Mouse (Mus musculus) neural tube, embryonic 12.5 days (tissue): ENCODE measurements around the gene Ttc23l. TPM values are rescaled to one million over a fixed set of nuclear protein-coding genes. Genes with fewer than 3 reads are reported as not detected.
"Not testable (repeated sequence)": the region's sequence is repeated elsewhere in the genome, so short reads cannot be mapped to it uniquely, and the experiment has no call there.

ENCODE experiments used
- ATAC-seq: fragments of 200-750 bp; cut with Nextera tagmentation; 2 replicates; pipeline ENCODE4 v1.8.0; 2017; ENCODE audit warnings: low read depth, mild to moderate bottlenecking, moderate TSS enrichment, moderate library complexity; ENCODE audit not compliant: low FRiP score
- H3K27ac ChIP-seq: fragments of 300-500 bp; sonication (generic); 2 replicates; pipeline ENCODE4 v1.5.1; 2016
- H3K27me3 ChIP-seq: fragments of 300-500 bp; sonication (generic); replicated peaks from 2 replicates; pipeline ENCODE4 v1.6.1; 2016; ENCODE audit warnings: mild to moderate bottlenecking
- H3K36me3 ChIP-seq: fragments of 300-500 bp; sonication (generic); 2 replicates; pipeline ENCODE4 v1.6.1; 2016; ENCODE audit warnings: mild to moderate bottlenecking
- H3K4me1 ChIP-seq: fragments of 300-500 bp; sonication (generic); 2 replicates; pipeline ENCODE4 v1.6.1; 2016
- H3K4me2 ChIP-seq: fragments of 300-500 bp; sonication (generic); replicated peaks from 2 replicates; pipeline ENCODE4 v1.6.1; 2016; ENCODE audit warnings: mild to moderate bottlenecking
- H3K4me3 ChIP-seq: fragments of 300-500 bp; sonication (generic); 2 replicates; pipeline ENCODE4 v1.5.1; 2016
- H3K9ac ChIP-seq: fragments of 300-500 bp; sonication (generic); 2 replicates; pipeline ENCODE4 v1.6.1; 2016; ENCODE audit warnings: mild to moderate bottlenecking
- H3K9me3 ChIP-seq: fragments of 300-500 bp; sonication (generic); 2 replicates; pipeline ENCODE4 v1.6.1; 2016; ENCODE audit warnings: mild to moderate bottlenecking
- WGBS: fragments of 180-500 bp; shearing (Covaris S2); methylation state at CpG from one replicate; pipeline ENCODE4 v1.1.7; 2016; 5-methylcytosine and 5-hydroxymethylcytosine counted together
- polyA plus RNA-seq: library from polyadenylated mRNA; unstranded; fragments of >200 nt; fragmentation: Nextera tagmentation; extraction: Ambion mirVana; gene quantifications from 2 replicates; pipeline ENCODE4 v1.2.1, GENCODE M21; 2016

Ttc23l gene
- polyA plus RNA-seq, 1 experiment from 2014 or later, result not detected

- H3K4me3 ChIP-seq, result no peak overlapping the region
- no peaks in the 10 kb centered on the region for H3K9me3 ChIP-seq
- no peak for ATAC-seq
- no peaks in the 10 kb centered on the region for H3K4me1 ChIP-seq
- peaks cover 17% of the 10 kb centered on the region for H3K36me3 ChIP-seq
- H3K27ac ChIP-seq, result no peak overlapping the region
- no peak overlapping the region for H3K4me2 ChIP-seq
- no peak overlapping the region for H3K9ac ChIP-seq
- WGBS, result 42% methylated on average over 1 of the region's 1 CpGs
- no peaks in the 10 kb centered on the region for H3K27me3 ChIP-seq
Measured at GRCm38 (mm10) chr15:10564201-10564600, 5.7 kb upstream of the Ttc23l start.

- Histone ChIP-seq H3K27me3 (no peaks in the 10 kb centered on the region), H3K27ac (no peak overlapping the region), H3K4me2 (no peak overlapping the region), H3K4me1 (no peaks in the 10 kb centered on the region), H3K4me3 (no peak overlapping the region), H3K36me3 (peaks cover under 1% of the 10 kb centered on the region; the same call in 1 of the 2 replicates), H3K9me3 (no peaks in the 10 kb centered on the region), H3K9ac (no peak overlapping the region)
- ATAC-seq, result no peak
Measured at GRCm38 (mm10) chr15:10562281-10562680, 3.8 kb upstream of the Ttc23l start.

DNA sequence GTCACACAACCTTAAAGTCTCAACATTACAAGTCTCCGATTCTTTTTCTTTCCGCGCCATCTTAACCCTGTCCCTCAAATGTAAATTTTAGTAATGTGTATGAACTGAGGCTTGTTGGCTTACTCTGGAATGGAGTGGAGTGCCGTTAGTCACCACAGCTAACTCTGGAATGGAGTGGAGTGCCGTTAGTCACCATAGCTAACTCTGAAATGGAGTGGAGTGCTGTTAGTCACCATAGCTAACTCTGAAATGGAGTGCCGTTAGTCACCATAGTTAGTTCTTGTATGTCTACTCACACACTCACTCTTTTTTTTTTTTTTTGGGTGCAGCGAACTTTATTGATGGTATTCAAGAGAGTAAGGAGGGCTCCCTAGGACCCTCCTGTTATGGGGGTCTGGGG, 1.5 kb upstream of the Ttc23l start:
- H3K27me3 ChIP-seq, result no peaks in the 10 kb centered on the region
- WGBS, result 91% methylated on average over 7 of the region's 7 CpGs
- ATAC-seq, result no peak

DNA sequence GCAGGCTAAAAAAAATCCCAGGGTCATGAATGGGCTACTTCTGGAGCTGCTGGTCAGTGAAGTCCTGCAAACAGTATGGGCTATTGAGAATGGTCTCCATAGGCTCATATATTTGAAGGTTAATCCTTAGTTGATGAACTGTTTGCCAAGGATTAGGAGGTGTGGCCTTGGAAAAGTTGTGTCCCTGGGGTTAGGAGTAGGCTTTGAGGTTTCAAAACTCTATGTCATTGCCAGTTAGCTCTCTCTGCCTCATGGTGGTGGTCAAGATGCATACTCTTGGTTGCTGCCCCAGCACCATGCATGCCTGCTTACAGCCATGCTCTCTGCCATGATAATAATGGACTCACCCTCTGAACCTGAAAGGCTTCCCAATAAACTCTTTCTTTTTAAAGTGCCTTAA, 4.1 kb downstream of the Ttc23l start:
- Histone ChIP-seq H3K27me3 (no peaks in the 10 kb centered on the region), H3K4me2 (no peak overlapping the region)

More for the DNA sequence above, 1.5 kb upstream of the Ttc23l start:
- Histone ChIP-seq H3K4me2 (no peak overlapping the region), H3K27ac (no peak overlapping the region), H3K36me3 (no peaks in the 10 kb centered on the region), H3K4me1 (no peaks in the 10 kb centered on the region), H3K9ac (no peak overlapping the region), H3K9me3 (no peaks in the 10 kb centered on the region), H3K4me3 (no peak overlapping the region)

GRCm38 (mm10) chr15:10540271-10541088, 18.0 kb downstream of the Ttc23l start:
- no peak overlapping the region for H3K4me3 ChIP-seq
- H3K36me3 ChIP-seq, result no peaks in the 10 kb centered on the region
- H3K9me3 ChIP-seq, result no peaks in the 10 kb centered on the region
- no peak overlapping the region for H3K27ac ChIP-seq
- no peak for ATAC-seq
- H3K4me1 ChIP-seq, result no peaks in the 10 kb centered on the region
- 74% methylated on average over 16 of the region's 16 CpGs for WGBS
- H3K4me2 ChIP-seq, result no peak overlapping the region
- no peak overlapping the region for H3K9ac ChIP-seq
- H3K27me3 ChIP-seq, result no peaks in the 10 kb centered on the region

More for the DNA sequence above, 4.1 kb downstream of the Ttc23l start:
- Histone ChIP-seq H3K9me3 (no peaks in the 10 kb centered on the region), H3K36me3 (no peaks in the 10 kb centered on the region), H3K4me1 (no peaks in the 10 kb centered on the region), H3K4me3 (no peak overlapping the region), H3K9ac (no peak overlapping the region), H3K27ac (no peak overlapping the region)
- no peak for ATAC-seq

GRCm38 (mm10) chr15:10535969-10536368, 22.5 kb downstream of the Ttc23l start:
- Histone ChIP-seq H3K27me3 (no peaks in the 10 kb centered on the region), H3K36me3 (no peaks in the 10 kb centered on the region), H3K27ac (no peak overlapping the region), H3K4me3 (no peak overlapping the region), H3K4me1 (no peaks in the 10 kb centered on the region), H3K9me3 (no peaks in the 10 kb centered on the region), H3K4me2 (no peak overlapping the region), H3K9ac (no peak overlapping the region)
- WGBS, result 88% methylated on average over 7 of the region's 7 CpGs
- ATAC-seq, result no peak

- no peaks in the 10 kb centered on the region for H3K27me3 ChIP-seq
- no peak overlapping the region for H3K27ac ChIP-seq
- no peak overlapping the region for H3K4me3 ChIP-seq
- no peaks in the 10 kb centered on the region for H3K9me3 ChIP-seq
- H3K4me2 ChIP-seq, result no peak overlapping the region
- no peaks in the 10 kb centered on the region for H3K4me1 ChIP-seq
- ATAC-seq, result no peak
- H3K9ac ChIP-seq, result no peak overlapping the region
- H3K36me3 ChIP-seq, result no peaks in the 10 kb centered on the region
- 84% methylated on average over 5 of the region's 5 CpGs for WGBS
Measured at GRCm38 (mm10) chr15:10534591-10534990, 23.9 kb downstream of the Ttc23l start.

GRCm38 (mm10) chr15:10533361-10533760, 25.1 kb downstream of the Ttc23l start:
- H3K4me1 ChIP-seq, ATAC-seq, H3K36me3 ChIP-seq, H3K4me3 ChIP-seq, H3K9me3 ChIP-seq, H3K27me3 ChIP-seq, H3K27ac ChIP-seq, H3K4me2 ChIP-seq, H3K9ac ChIP-seq: not testable (repeated sequence)
- WGBS, result 95% methylated on average over 10 of the region's 10 CpGs

- no peaks in the 10 kb centered on the region for H3K27me3 ChIP-seq
- H3K36me3 ChIP-seq, result no peaks in the 10 kb centered on the region
- H3K4me1 ChIP-seq, result no peaks in the 10 kb centered on the region
- WGBS, result 88% methylated on average over 4 of the region's 4 CpGs
- H3K4me2 ChIP-seq, result no peak overlapping the region
- no peak overlapping the region for H3K4me3 ChIP-seq
- H3K9me3 ChIP-seq, result no peaks in the 10 kb centered on the region
- no peak overlapping the region for H3K9ac ChIP-seq
- no peak overlapping the region for H3K27ac ChIP-seq
- no peak for ATAC-seq
Measured at GRCm38 (mm10) chr15:10531352-10531751, 27.1 kb downstream of the Ttc23l start.

DNA sequence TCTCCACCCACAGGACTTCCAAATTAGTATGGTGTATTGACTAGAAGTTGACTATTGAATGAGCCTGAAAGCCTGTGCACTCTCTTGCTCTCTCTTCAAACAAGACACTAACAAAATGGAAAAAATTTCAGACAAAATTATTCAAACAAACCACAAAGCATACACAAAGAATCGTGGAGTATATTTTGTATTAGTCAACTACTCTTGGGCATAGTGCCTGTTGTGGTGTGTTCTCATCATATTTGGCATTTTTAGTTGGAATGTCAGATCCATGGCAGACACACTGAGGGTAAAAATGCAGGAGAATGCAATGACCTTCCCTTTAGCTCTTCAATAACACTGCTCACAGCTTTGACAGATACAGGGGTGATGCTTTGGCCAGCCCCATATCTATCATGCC, 32.6 kb downstream of the Ttc23l start:
- no peak overlapping the region for H3K4me3 ChIP-seq
- no peaks in the 10 kb centered on the region for H3K4me1 ChIP-seq
- no peak overlapping the region for H3K9ac ChIP-seq
- 88% methylated on average over 1 of the region's 1 CpGs for WGBS
- H3K9me3 ChIP-seq, result no peaks in the 10 kb centered on the region
- no peak overlapping the region for H3K4me2 ChIP-seq
- no peaks in the 10 kb centered on the region for H3K36me3 ChIP-seq
- no peaks in the 10 kb centered on the region for H3K27me3 ChIP-seq
- no peak for ATAC-seq
- no peak overlapping the region for H3K27ac ChIP-seq

GRCm38 (mm10) chr15:10515166-10515565, 43.3 kb downstream of the Ttc23l start:
- 85% methylated on average over 7 of the region's 7 CpGs for whole genome bisulfite sequencing
- Histone ChIP-seq H3K27ac (no peak overlapping the region), H3K4me2 (no peak overlapping the region), H3K9ac (no peak overlapping the region), H3K4me1 (no peaks in the 10 kb centered on the region), H3K4me3 (no peak overlapping the region), H3K36me3 (no peaks in the 10 kb centered on the region), H3K9me3 (no peaks in the 10 kb centered on the region), H3K27me3 (no peaks in the 10 kb centered on the region)
- ATAC-seq, result no peak

DNA sequence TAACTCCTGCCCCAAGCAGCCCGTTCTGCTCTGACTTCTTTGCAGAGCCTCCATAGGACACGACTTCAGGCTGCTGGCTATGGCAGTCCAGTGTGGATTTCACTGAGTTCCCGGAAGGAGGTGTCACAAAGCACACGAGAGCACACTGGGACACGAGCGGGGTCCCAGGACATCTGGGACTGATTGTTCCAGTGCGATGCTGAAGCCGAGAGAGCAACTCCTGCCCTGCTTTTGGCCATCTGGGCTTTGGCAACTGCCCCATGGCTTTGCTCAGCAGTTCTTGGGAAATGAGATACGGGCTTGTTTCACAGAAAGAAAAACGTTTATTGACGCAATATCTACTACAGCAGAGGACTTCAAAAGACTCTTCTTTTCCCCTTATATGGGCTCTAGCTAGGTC, 52.4 kb downstream of the Ttc23l start:
- no peak for ATAC-seq
- 65% methylated on average over 11 of the region's 11 CpGs for WGBS
- H3K9ac ChIP-seq, result no peak overlapping the region
- no peak overlapping the region for H3K27ac ChIP-seq
- no peaks in the 10 kb centered on the region for H3K27me3 ChIP-seq
- no peaks in the 10 kb centered on the region for H3K9me3 ChIP-seq
- H3K4me3 ChIP-seq, result no peak overlapping the region
- H3K36me3 ChIP-seq, result no peaks in the 10 kb centered on the region
- H3K4me2 ChIP-seq, result no peak overlapping the region
- H3K4me1 ChIP-seq, result no peaks in the 10 kb centered on the region
